Mouse (Mus musculus) embryonic facial prominence, embryonic 13.5 days (tissue): ENCODE data around the gene Cck. TPM values are rescaled to one million over a fixed set of nuclear protein-coding genes. Genes with fewer than 3 reads are reported as not detected.
"Not testable (repeated sequence)": the region's sequence is repeated elsewhere in the genome, so short reads cannot be mapped to it uniquely, and the experiment has no call there.

Experiments
- ATAC-seq: fragments of 200-750 bp; cut with Nextera tagmentation; 2 replicates; pipeline ENCODE4 v1.8.0; 2017; ENCODE audit warnings: low read depth; ENCODE audit not compliant: insufficient number of reproducible peaks, insufficient read depth, low FRiP score, low TSS enrichment
- H3K27ac ChIP-seq: fragments of 300-500 bp; sonication (generic); 2 replicates; pipeline ENCODE4 v1.5.1; 2015; ENCODE audit warnings: moderate library complexity, mild to moderate bottlenecking, inconsistent platforms
- H3K27me3 ChIP-seq: fragments of 300-500 bp; sonication (generic); 2 replicates; pipeline ENCODE4 v1.6.1; 2015; ENCODE audit warnings: mild to moderate bottlenecking, inconsistent platforms
- H3K36me3 ChIP-seq: fragments of 300-500 bp; sonication (generic); 2 replicates; pipeline ENCODE4 v1.6.1; 2015; ENCODE audit warnings: mild to moderate bottlenecking, inconsistent platforms
- H3K4me1 ChIP-seq: fragments of 300-500 bp; sonication (generic); 2 replicates; pipeline ENCODE4 v1.6.1; 2015; ENCODE audit warnings: inconsistent platforms
- H3K4me2 ChIP-seq: fragments of 300-500 bp; sonication (generic); 2 replicates; pipeline ENCODE4 v1.6.1; 2015; ENCODE audit warnings: moderate library complexity, mild to moderate bottlenecking, inconsistent platforms
- H3K4me3 ChIP-seq: fragments of 300-500 bp; sonication (generic); 2 replicates; pipeline ENCODE4 v1.5.1; 2015; ENCODE audit warnings: mild to moderate bottlenecking, inconsistent platforms
- H3K9ac ChIP-seq: fragments of 300-500 bp; sonication (generic); 2 replicates; pipeline ENCODE4 v1.6.1; 2015; ENCODE audit warnings: mild to moderate bottlenecking, inconsistent platforms
- H3K9me3 ChIP-seq: fragments of 300-500 bp; sonication (generic); 2 replicates; pipeline ENCODE4 v1.6.1; 2016; ENCODE audit warnings: inconsistent platforms
- WGBS: fragments of 180-500 bp; shearing (Covaris S2); methylation state at CpG from one replicate; pipeline ENCODE4 v1.1.7; 2015; ENCODE audit warnings: mixed read lengths; 5-methylcytosine and 5-hydroxymethylcytosine counted together
- polyA plus RNA-seq: library from polyadenylated mRNA; unstranded; fragments of >200 nt; fragmentation: Nextera tagmentation; extraction: Ambion mirVana; gene quantifications from 2 replicates; pipeline ENCODE4 v1.2.1, GENCODE M21; 2015

Gene Cck
- polyA plus RNA-seq, 1 experiment from 2014 or later: 0.53 TPM

DNA sequence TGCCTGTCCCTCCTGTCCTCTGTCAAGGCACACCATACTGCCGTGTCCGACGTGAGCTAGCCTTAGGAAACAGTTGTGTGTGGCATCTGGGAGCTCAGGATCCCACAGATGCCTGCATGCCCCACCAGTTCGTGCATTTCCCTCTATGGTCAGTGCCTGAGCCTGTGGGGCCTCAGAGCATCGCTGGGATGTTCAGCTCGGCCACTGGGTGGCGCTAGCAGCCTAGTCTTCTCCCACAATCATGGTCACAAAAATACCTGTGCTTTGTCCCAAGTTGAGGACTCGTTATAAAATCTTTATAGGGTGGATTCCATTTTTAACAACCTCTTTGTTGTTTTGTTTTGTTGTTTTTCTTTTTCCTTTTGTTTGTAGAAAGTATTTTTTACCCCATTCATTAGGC lies 37.0 kb downstream of the Cck start:
- Histone ChIP-seq H3K27ac (no peak overlapping the region), H3K4me2 (no peak overlapping the region), H3K9ac (no peak overlapping the region), H3K36me3 (peaks cover 69% of the 10 kb centered on the region), H3K9me3 (no peaks in the 10 kb centered on the region), H3K4me1 (no peaks in the 10 kb centered on the region), H3K4me3 (no peak overlapping the region), H3K27me3 (no peaks in the 10 kb centered on the region)
- 31% methylated on average over 8 of the region's 8 CpGs for WGBS
- ATAC-seq: no peak

- Histone ChIP-seq H3K36me3 (peaks cover 72% of the 10 kb centered on the region), H3K4me2 (no peak overlapping the region), H3K27me3 (no peaks in the 10 kb centered on the region), H3K4me3 (no peak overlapping the region), H3K27ac (no peak overlapping the region), H3K9me3 (no peaks in the 10 kb centered on the region), H3K9ac (no peak overlapping the region), H3K4me1 (no peaks in the 10 kb centered on the region)
- 79% methylated on average over 13 of the region's 13 CpGs for WGBS
- no peak for ATAC-seq
These were observed 38.6 kb downstream of the Cck start for GRCm38 (mm10) chr9:121456739-121457515.

GRCm38 (mm10) chr9:121454891-121455290 lies 40.6 kb downstream of the Cck start:
- Histone ChIP-seq H3K27ac (no peak overlapping the region), H3K36me3 (peaks cover 61% of the 10 kb centered on the region), H3K4me3 (no peak overlapping the region), H3K4me1 (no peaks in the 10 kb centered on the region), H3K4me2 (no peak overlapping the region), H3K9ac (no peak overlapping the region), H3K9me3 (no peaks in the 10 kb centered on the region), H3K27me3 (no peaks in the 10 kb centered on the region)
- WGBS: 72% methylated on average over 3 of the region's 3 CpGs
- ATAC-seq: no peak

- 83% methylated on average over 9 of the region's 9 CpGs for WGBS
- H3K36me3 ChIP-seq: peaks cover 75% of the 10 kb centered on the region
These were observed 43.1 kb downstream of the Cck start for GRCm38 (mm10) chr9:121452342-121452942.

DNA sequence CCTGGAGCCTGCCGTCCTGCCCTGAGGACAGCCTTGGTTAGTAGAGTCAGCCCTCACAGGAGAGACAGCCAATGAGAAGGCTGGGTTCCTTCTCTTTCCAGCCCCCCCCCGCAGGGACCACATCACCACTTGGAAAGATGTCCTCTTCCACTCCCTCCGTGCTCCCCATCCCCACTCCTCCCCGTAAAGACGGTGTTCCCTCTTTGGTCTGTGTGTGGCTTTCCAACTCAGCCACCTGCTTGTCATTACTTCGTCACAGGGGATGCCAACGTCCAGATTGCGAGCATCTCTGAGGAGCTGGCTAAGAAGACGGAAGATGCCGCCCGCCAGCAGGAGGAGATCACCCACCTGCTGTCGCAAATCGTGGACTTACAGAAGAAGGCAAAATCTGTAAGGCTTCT lies 49.1 kb downstream of the Cck start:
- H3K4me1 ChIP-seq: no peaks in the 10 kb centered on the region
- H3K9me3 ChIP-seq: no peaks in the 10 kb centered on the region
- ATAC-seq: no peak; the same call in 1 of the 2 replicates
- no peak overlapping the region for H3K9ac ChIP-seq
- no peak overlapping the region for H3K27ac ChIP-seq
- no peak overlapping the region for H3K4me2 ChIP-seq
- H3K4me3 ChIP-seq: no peak overlapping the region
- WGBS: 84% methylated on average over 13 of the region's 13 CpGs
- peaks cover 77% of the 10 kb centered on the region for H3K36me3 ChIP-seq
- no peaks in the 10 kb centered on the region for H3K27me3 ChIP-seq

More at GRCm38 (mm10) chr9:121452342-121452942, 43.1 kb downstream of the Cck start:
- H3K9me3 ChIP-seq, H3K4me2 ChIP-seq, H3K4me1 ChIP-seq, ATAC-seq, H3K9ac ChIP-seq, H3K27me3 ChIP-seq, H3K27ac ChIP-seq, H3K4me3 ChIP-seq: not testable (repeated sequence)

DNA sequence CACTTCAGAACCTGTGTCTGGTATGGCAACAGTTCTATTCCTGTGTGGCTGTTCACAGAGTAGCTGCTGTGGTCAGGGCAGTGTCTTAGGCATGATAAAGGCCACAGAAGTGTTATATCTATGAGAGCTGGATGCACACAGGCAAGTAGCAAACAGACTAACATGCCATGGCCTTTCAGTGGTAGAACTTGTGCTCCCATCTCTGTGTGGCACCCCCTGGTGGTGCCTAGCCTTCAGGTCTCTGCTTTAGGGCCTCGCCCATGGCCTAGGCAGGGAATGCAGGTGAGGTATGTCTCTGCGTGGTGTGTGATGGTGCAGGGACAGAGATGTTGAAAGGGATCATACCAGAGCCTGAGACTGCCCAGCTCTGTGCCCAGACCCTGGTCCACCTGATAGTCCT lies 50.1 kb downstream of the Cck start:
- no peaks in the 10 kb centered on the region for H3K4me1 ChIP-seq
- WGBS: 70% methylated on average over 2 of the region's 2 CpGs
- ATAC-seq: no peak
- no peak overlapping the region for H3K9ac ChIP-seq
- no peaks in the 10 kb centered on the region for H3K27me3 ChIP-seq
- no peak overlapping the region for H3K27ac ChIP-seq
- peaks cover 73% of the 10 kb centered on the region for H3K36me3 ChIP-seq
- H3K9me3 ChIP-seq: no peaks in the 10 kb centered on the region
- H3K4me2 ChIP-seq: no peak overlapping the region
- H3K4me3 ChIP-seq: no peak overlapping the region

DNA sequence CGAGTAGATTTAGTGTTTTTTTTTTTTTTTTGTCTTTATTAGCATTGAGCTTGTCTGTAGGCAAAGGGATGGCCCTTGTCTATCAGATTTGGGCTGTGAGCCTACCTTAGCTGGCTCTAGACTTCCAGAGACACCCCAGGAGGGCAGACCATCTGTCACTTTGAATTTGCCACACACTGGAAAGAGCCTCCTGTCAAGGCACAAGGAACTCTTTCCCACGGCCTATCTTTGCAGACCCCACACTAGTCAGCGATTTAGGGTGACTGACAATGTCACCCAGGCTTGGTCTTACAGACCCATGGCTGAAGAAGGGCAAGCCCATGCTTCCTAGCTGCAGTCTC lies 51.2 kb downstream of the Cck start:
- Histone ChIP-seq H3K9ac (no peak overlapping the region), H3K36me3 (peaks cover 67% of the 10 kb centered on the region), H3K27ac (no peak overlapping the region), H3K9me3 (no peaks in the 10 kb centered on the region), H3K4me2 (no peak overlapping the region), H3K27me3 (no peaks in the 10 kb centered on the region), H3K4me3 (no peak overlapping the region), H3K4me1 (no peaks in the 10 kb centered on the region)
- 83% methylated on average over 3 of the region's 3 CpGs for WGBS
- ATAC-seq: no peak

DNA sequence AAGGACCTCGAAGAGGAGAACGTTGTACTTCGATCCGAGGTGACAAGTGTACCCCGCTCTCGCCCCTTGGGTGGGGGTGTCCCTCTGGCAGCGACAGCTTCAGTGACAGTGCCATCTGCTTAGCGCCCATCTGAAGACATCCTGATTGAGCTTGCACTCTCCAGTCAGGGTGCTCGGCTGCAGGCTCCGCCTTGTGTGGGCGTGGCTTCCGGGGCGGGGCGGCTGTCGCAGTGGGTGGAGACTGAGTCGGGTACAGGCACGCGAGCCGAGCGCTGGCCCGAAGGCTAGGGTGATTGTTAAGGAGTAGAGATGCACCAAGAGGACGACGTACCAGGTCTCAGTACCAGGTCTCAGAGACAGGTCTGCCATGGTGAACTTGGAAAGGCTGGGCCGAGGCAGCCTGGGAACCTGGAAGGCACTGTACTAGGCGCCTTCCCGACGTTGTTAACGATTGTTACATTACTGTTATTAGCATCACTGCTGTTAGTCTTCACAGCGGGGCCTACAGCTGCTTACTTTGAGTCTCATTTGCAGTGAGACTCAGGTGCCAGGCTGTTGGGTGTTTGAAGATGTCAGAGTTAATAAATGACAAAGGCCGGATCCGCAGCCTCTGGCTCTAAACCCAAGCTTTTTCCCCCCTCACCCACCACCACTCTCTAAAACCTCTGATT lies 51.7 kb downstream of the Cck start:
- WGBS: 71% methylated on average over 31 of the region's 31 CpGs
- ATAC-seq: no peak
- Histone ChIP-seq H3K4me1 (no peaks in the 10 kb centered on the region), H3K9me3 (no peaks in the 10 kb centered on the region), H3K27me3 (no peaks in the 10 kb centered on the region), H3K36me3 (peaks cover 62% of the 10 kb centered on the region), H3K4me3 (no peak overlapping the region), H3K9ac (no peak overlapping the region), H3K4me2 (no peak overlapping the region), H3K27ac (no peak overlapping the region)

DNA sequence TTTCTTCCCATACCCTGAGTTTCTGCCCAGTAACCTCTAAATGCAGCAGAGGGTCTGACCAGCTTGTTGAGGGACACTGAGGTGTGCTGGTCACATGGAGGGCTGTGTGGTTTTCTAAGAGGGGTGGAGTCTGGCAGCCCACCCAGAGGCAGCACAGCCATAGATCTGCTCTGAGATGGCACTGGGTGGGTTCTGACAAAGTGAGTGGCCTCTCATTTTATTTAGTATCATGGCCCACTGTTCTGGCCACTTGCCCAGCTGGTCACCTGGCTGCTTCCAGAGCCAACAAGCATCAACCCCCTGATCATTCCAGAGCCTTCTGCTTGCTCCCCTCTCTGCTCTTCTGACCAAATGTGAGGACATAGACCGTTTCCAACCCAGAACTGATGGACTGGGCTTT lies 53.3 kb downstream of the Cck start:
- no peaks in the 10 kb centered on the region for H3K4me1 ChIP-seq
- H3K27me3 ChIP-seq: no peaks in the 10 kb centered on the region
- 71% methylated on average over 1 of the region's 1 CpGs for WGBS
- H3K36me3 ChIP-seq: peaks cover 45% of the 10 kb centered on the region
- H3K4me3 ChIP-seq: no peak overlapping the region
- no peaks in the 10 kb centered on the region for H3K9me3 ChIP-seq
- no peak overlapping the region for H3K9ac ChIP-seq
- H3K27ac ChIP-seq: no peak overlapping the region
- ATAC-seq: no peak
- H3K4me2 ChIP-seq: no peak overlapping the region

Other genes starting within 250 kb of the Cck start
- gene Ulk4, start 218.5 kb downstream of the Cck start, polyA plus RNA-seq: 213 and 290 TPM in 2 replicates
- gene Trak1, start 198.2 kb downstream of the Cck start, polyA plus RNA-seq: 17.7 and 17.8 TPM in 2 replicates
- 0.28 and 0.34 TPM in 2 replicates for gene Lyzl4, start 146.4 kb upstream of the Cck start, polyA plus RNA-seq
- gene Vipr1, start 147.0 kb upstream of the Cck start, polyA plus RNA-seq: 0.67 TPM in 2 replicates
- 15.8 and 16.8 TPM in 2 replicates for gene Sec22c, start 209.8 kb upstream of the Cck start, polyA plus RNA-seq
- 115 and 129 TPM in 2 replicates for gene Ss18l2, start 214.6 kb upstream of the Cck start, polyA plus RNA-seq
- 70.1 and 84.9 TPM in 2 replicates for gene Nktr, start 223.5 kb upstream of the Cck start, polyA plus RNA-seq